Mouse (Mus musculus) gastrocnemius, adult 2 months (tissue): ENCODE data around the gene Lamp2. TPM values are rescaled to one million over a fixed set of nuclear protein-coding genes. Genes with fewer than 3 reads are reported as not detected.
"Not testable (repeated sequence)": the region's sequence is repeated elsewhere in the genome, so short reads cannot be mapped to it uniquely, and the experiment has no call there.

Source experiments
- DNase-seq: peaks from one replicate; pipeline ENCODE4 v3.0.0; 2022
- H3K27ac ChIP-seq: fragments of 200-600 bp; 2 replicates; pipeline ENCODE4 v1.8.1; 2022; ENCODE audit warnings: mild to moderate bottlenecking
- H3K4me3 ChIP-seq: fragments of 200-600 bp; 2 replicates; pipeline ENCODE4 v1.8.1; 2022; ENCODE audit warnings: mild to moderate bottlenecking, moderate library complexity
- CTCF ChIP-seq: fragments of 200-600 bp; IDR thresholded peaks from 2 replicates; pipeline ENCODE4 v1.8.1; 2022; ENCODE audit warnings: antibody characterized with exemption, mild to moderate bottlenecking, moderate library complexity
- intact Hi-C: fragments of 180-260 bp; cut with DNase I; formaldehyde crosslinking; loops from one replicate; pipeline ENCODE4 v1.15.1; 2025
- long read RNA-seq, 2 experiments: library from polyadenylated mRNA; stranded (forward); transcript quantifications; one replicate each; pipeline ENCODE4 v2.0.0; 2021
- total RNA-seq, 2 experiments: library from RNA; stranded (reverse); gene quantifications; 2 replicates each; pipeline ENCODE4 v1.2.3; 2021

The Lamp2 gene
- total RNA-seq: 10 to 100 TPM; 63.3 to 74.6 TPM
- long read RNA-seq, experiment 1, transcript Lamp2-201 (9 exons, 1,769 nt): minor isoform, 17 of 153 reads
- long read RNA-seq, experiment 1, transcript Lamp2-202 (9 exons, 3,604 nt): major isoform, 125 of 153 reads
- long read RNA-seq, experiment 1, partial matches to known transcripts: 2 of 153 reads
- long read RNA-seq, experiment 1, other reads (novel, unspliced or antisense): 8 of 153 reads
- long read RNA-seq, experiment 2, transcript Lamp2-203 (9 exons, 2,184 nt): minor isoform, 6 of 135 reads
- long read RNA-seq, experiment 2, transcript Lamp2-202 (9 exons, 3,604 nt): major isoform, 97 of 135 reads
- long read RNA-seq, experiment 2, transcript Lamp2-201 (9 exons, 1,769 nt): minor isoform, 16 of 135 reads
- long read RNA-seq, experiment 2, partial matches to known transcripts: 1 of 135 reads
- long read RNA-seq, experiment 2, other reads (novel, unspliced or antisense): 15 of 135 reads

DNA sequence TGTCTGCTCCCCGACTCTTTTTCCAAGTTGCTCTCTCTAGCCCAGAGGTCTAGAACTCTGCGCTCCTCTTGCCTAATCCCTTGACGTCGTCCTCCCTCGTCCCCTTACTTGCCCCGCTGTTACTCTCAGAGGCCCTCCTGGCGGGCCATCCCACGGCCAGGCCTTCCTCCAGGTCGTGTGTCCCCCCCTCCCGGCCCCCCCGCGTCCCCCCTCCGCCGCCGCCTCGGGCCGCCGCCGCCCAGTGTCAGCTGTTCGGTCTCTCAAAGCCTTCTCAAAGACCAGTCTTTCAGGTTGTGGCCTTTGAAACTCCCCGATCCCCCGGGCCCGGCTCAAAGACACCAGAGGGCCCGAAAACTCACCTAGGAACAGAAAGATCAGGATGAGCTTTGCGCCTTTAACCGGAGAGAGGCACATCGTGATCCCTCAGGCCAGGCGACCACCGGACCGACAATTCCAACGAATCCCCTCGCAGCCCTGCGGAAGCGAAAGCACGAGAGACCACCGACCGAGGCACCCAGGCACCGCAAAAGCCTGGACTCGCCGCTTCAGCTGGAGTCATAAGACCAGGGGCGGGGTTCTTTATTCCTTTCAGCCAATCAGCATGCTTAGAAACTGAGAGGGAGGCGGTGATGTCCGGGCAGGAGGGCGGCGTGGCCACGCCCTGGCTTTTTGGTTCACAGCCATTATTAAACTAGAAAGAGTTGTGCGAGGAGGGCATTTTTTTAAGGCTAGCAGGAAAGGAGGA, at the start of gene Lamp2:
Lamp2 (minus strand) TSS at position 565 of the 745 bp plus-strand sequence.
- Histone ChIP-seq H3K27ac (peak within 1 kb of the TSS; percentile 92), H3K4me3 (peak within 1 kb of the TSS; percentile 83)
- peak; percentile 82 for DNase-seq
- no peak for TF ChIP-seq CTCF
- intact Hi-C loops: no loop called here

DNA sequence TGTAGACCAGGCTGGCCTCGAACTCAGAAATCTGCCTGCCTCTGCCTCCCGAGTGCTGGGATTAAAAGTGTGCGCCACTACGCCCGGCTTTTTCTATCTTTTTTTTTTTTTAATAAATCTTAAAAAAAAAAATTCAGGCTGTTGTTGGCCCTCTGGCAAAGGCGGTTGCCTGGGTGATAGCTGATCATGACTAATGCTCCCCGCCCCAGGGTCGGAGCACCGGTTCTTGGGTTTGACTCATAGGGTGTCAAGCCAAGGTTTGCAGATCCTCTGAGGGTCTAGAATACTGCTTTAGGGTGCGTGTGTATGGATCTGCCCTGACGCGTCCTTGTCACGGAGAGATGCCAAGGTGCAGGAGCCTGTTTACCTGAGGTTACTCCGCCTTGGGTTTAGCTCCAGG, 48.6 kb upstream of the Lamp2 start:
- Histone ChIP-seq H3K27ac (no peak overlapping the region), H3K4me3 (no peak overlapping the region)
- no peak for TF ChIP-seq CTCF
- DNase-seq: no peak
- intact Hi-C loops: no loop called here

GRCm38 (mm10) chrX:38502182-38502581, 45.9 kb upstream of the Lamp2 start:
- DNase-seq, H3K27ac ChIP-seq, intact Hi-C loops, H3K4me3 ChIP-seq: not testable (repeated sequence)
- TF ChIP-seq CTCF: peak; percentile 42

GRCm38 (mm10) chrX:38485464-38485863, 29.2 kb upstream of the Lamp2 start:
- DNase-seq, H3K27ac ChIP-seq, intact Hi-C loops, H3K4me3 ChIP-seq: not testable (repeated sequence)

- no peak for DNase-seq
Measured at GRCm38 (mm10) chrX:38478583-38478982, 22.3 kb upstream of the Lamp2 start.

GRCm38 (mm10) chrX:38473537-38474299, 17.5 kb upstream of the Lamp2 start:
- Histone ChIP-seq H3K4me3 (peak overlapping the region; percentile 81), H3K27ac (peak overlapping the region; percentile 91)
- TF ChIP-seq CTCF: peak; percentile 62
- DNase-seq: peak; percentile 87
- intact Hi-C loops: loop anchor here (1.0 kb wide), 1 partner anchor 16 kb away; no protein-coding TSS in a partner anchor

More at GRCm38 (mm10) chrX:38478583-38478982, 22.3 kb upstream of the Lamp2 start:
- no peak for TF ChIP-seq CTCF
- H3K4me3 ChIP-seq: no peak overlapping the region
- intact Hi-C loops: no loop called here
- H3K27ac ChIP-seq: no peak overlapping the region

DNA sequence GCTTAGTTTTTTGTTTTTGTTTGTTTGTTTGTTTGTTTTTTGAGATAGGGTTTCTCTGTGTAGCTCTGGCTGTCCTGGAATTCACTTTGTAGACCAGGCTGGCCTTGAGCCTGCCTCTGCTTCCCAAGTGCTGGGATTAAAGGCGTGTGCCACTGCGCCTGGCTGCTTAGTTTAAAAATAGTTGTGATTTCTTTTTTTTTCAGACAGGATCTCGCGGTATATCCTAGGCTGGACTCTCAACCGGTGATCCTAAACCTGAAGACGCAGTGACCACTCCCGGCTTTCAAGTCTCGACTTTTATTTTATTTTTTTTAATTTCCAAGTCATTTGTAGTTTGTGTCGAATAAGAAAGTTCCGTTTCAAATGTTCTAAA, 16.9 kb upstream of the Lamp2 start:
- TF ChIP-seq CTCF: no peak
- H3K27ac ChIP-seq: peak overlapping the region; percentile 91
- DNase-seq: peak; percentile 28
- intact Hi-C loops: loop anchor here (1.0 kb wide), 1 partner anchor 16 kb away; no protein-coding TSS in a partner anchor
- H3K4me3 ChIP-seq: peak overlapping the region; percentile 81

DNA sequence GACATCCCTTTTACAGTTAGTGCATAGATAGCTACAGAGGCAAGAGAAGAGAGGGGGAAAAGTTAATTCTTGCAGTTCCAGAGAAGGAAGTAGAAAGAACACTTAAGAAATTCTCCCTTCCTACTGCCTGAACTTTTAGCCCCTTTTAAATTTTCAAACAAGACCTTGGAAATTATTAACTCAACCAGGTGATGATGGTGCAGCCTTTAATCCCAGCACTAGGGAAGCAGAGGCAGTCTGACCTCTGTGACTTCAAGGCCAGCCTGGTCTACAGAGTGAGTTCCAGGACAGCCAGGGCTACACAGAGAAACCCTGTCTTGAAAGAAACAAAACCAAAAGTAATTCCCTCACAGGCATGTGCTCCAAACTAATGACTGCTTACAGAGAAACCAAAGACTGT, 10.0 kb upstream of the Lamp2 start:
- intact Hi-C loops: no loop called here
- no peak for TF ChIP-seq CTCF
- no peak for DNase-seq

DNA sequence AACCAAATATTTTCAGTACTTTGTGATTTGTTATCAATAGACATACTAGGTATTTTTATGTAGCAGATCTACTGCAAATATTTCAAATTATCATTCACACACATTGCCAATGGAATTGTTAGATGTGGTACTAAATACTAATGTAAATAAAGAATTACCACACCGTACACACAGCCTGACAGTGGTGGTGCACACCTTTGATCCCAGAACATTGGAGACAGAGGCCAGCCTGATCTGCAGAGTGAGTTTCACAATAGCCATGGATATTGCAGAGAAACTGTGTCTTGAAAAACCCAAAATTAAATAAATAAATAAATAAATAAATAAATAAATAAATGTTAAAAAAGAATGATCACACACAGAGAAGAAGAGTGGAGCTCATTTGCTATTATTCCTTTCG, 6.9 kb upstream of the Lamp2 start:
- intact Hi-C loops: no loop called here
- no peak for TF ChIP-seq CTCF
- no peak overlapping the region for H3K27ac ChIP-seq
- H3K4me3 ChIP-seq: no peak overlapping the region
- DNase-seq: no peak

More for the DNA sequence above, 10.0 kb upstream of the Lamp2 start:
- Histone ChIP-seq H3K4me3 (no peak overlapping the region), H3K27ac (no peak overlapping the region)

GRCm38 (mm10) chrX:38462101-38462500, 5.8 kb upstream of the Lamp2 start:
- H3K4me3 ChIP-seq: no peak overlapping the region
- no peak for TF ChIP-seq CTCF
- no peak overlapping the region for H3K27ac ChIP-seq
- no peak for DNase-seq
- intact Hi-C loops: no loop called here

- intact Hi-C loops: no loop called here
- H3K4me3 ChIP-seq: no peak overlapping the region
- no peak overlapping the region for H3K27ac ChIP-seq
- TF ChIP-seq CTCF: no peak
- no peak for DNase-seq
Measured at GRCm38 (mm10) chrX:38460887-38461286, 4.6 kb upstream of the Lamp2 start.

DNA sequence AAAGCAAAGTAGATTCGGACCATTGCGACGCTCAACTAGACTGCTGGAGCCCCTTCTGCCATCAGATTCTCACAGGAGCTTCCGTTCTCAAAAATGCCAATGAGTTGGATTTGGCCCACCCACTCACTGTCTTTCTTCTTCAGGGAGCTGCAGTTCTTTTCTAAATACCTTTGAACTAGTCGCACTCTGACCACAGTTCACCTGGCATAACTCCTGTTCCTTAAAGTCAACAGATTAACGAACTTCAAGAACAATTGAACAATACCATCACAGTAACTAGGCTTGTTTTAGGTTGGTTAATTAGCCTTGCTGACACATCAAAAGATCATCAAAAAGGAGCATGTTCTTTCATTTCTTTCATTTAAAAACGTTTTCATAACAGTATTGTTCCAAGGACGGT, 2.8 kb upstream of the Lamp2 start:
- intact Hi-C loops: no loop called here
- TF ChIP-seq CTCF: no peak
- Histone ChIP-seq H3K27ac (no peak overlapping the region), H3K4me3 (no peak overlapping the region)
- DNase-seq: no peak

DNA sequence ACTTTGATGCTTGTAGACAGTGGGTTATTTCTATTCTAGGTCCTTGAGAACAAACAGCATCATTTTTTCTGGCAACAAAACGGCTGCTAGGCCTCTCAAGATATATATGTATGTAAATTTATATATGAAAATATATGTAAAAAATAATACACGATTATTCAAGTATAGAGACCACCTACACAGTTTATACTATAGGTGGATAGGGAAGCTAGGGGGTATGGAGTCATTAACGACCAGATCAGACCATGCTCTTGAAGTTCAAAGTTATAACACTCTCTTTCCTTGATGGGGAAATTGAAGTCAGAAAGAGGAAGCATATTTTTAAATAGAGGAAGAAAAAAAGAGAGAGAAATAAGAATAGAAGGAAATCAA, 367 bp upstream of the Lamp2 start:
- H3K27ac ChIP-seq: peak overlapping the region; percentile 92
- H3K4me3 ChIP-seq: peak overlapping the region; percentile 83; the same call in 1 of the 2 replicates
- intact Hi-C loops: loop anchor here (1.0 kb wide), 1 partner anchor 17 kb away; no protein-coding TSS in a partner anchor
- DNase-seq: no peak
- no peak for TF ChIP-seq CTCF
